Mouse (Mus musculus) CH12.LX (cell line): ENCODE data around the gene Cdc14a. TPM values are rescaled to one million over a fixed set of nuclear protein-coding genes. Genes with fewer than 3 reads are reported as not detected.

Experiments
- DNase-seq: peaks from one replicate; pipeline ENCODE4 v3.0.0-alpha.2; 2013; ENCODE audit errors: extremely low read depth
- H3K27ac ChIP-seq: 2 replicates; pipeline ENCODE4 v1.5.1; 2012; ENCODE audit warnings: low read depth, mild to moderate bottlenecking, control low read depth, moderate library complexity; ENCODE audit not compliant: insufficient read depth
- H3K27me3 ChIP-seq: replicated peaks from 2 replicates; pipeline ENCODE3; 2012; ENCODE audit warnings: inconsistent platforms
- H3K36me3 ChIP-seq, 2 experiments: replicated peaks in 1 of 2; 2 replicates each; pipeline versions ENCODE3 to v1.6.1; 2012; ENCODE audit warnings: inconsistent platforms in 1 of 2, low read length in 1 of 2, mild to moderate bottlenecking in 1 of 2, mixed read lengths in 1 of 2, moderate library complexity in 1 of 2; ENCODE audit not compliant: control insufficient read depth in 1 of 2, insufficient read depth in 1 of 2
- H3K4me1 ChIP-seq, 2 experiments: 2 replicates each; pipeline ENCODE4 v1.6.1; 2012; ENCODE audit warnings: inconsistent platforms in 1 of 2, moderate library complexity in 1 of 2; ENCODE audit not compliant: insufficient read depth in 2 of 2, control insufficient read depth in 1 of 2
- H3K4me2 ChIP-seq: 2 replicates; pipeline ENCODE4 v1.6.1; 2012; ENCODE audit warnings: low read depth, mild to moderate bottlenecking, control low read depth; ENCODE audit not compliant: poor library complexity, insufficient read depth, severe bottlenecking
- H3K4me3 ChIP-seq, 3 experiments: fragments of 150-350 bp in 1 of 3; sonication (generic) in 1 of 3; replicated peaks in 1 of 3; 2 replicates each; pipeline versions ENCODE3 to v1.5.1; 2011 to 2012; ENCODE audit warnings: low read depth in 2 of 3, low read length in 2 of 3, mild to moderate bottlenecking in 2 of 3, moderate library complexity in 2 of 3, control low read depth in 1 of 3, improper control_type of control experiment in 1 of 3, inconsistent platforms in 1 of 3, mixed read lengths in 1 of 3; ENCODE audit not compliant: poor library complexity in 1 of 3
- H3K79me2 ChIP-seq: replicated peaks from 2 replicates; pipeline ENCODE4 v1.6.1; 2012; ENCODE audit warnings: mild to moderate bottlenecking, moderate library complexity; ENCODE audit not compliant: control insufficient read depth, poor library complexity, insufficient read depth, severe bottlenecking; ENCODE audit errors: extremely low read depth
- H3K9ac ChIP-seq: 2 replicates; pipeline ENCODE4 v1.6.1; 2012; ENCODE audit warnings: low read depth, mild to moderate bottlenecking, control low read depth, moderate library complexity; ENCODE audit not compliant: insufficient read depth
- H3K9me3 ChIP-seq: replicated peaks from 2 replicates; pipeline ENCODE3; 2012; ENCODE audit warnings: low read length, inconsistent platforms, mixed read lengths
- CHD1 ChIP-seq: IDR thresholded peaks from 2 replicates; pipeline ENCODE4 v1.6.1; 2012; ENCODE audit warnings: low read depth, low read length, improper control_type of control experiment, inconsistent platforms
- CHD2 ChIP-seq: IDR thresholded peaks from 2 replicates; pipeline ENCODE4 v1.6.1; 2011; ENCODE audit warnings: low read length, improper control_type of control experiment
- GABPA ChIP-seq: IDR thresholded peaks from 2 replicates; pipeline ENCODE4 v1.6.1; 2012; ENCODE audit warnings: low read depth, low read length, improper control_type of control experiment, inconsistent platforms; ENCODE audit not compliant: insufficient replicate concordance
- IRF4 ChIP-seq: IDR thresholded peaks from 2 replicates; pipeline ENCODE4 v1.6.1; 2014; ENCODE audit warnings: low read depth, mild to moderate bottlenecking, inconsistent platforms, low read length, improper control_type of control experiment
- JUND ChIP-seq: conservative IDR thresholded peaks from 2 replicates; pipeline ENCODE4 v1.6.1; 2011; ENCODE audit warnings: low read depth, low read length, improper control_type of control experiment
- MAFK ChIP-seq: IDR thresholded peaks from 2 replicates; pipeline ENCODE4 v1.6.1; 2011; ENCODE audit warnings: low read length, improper control_type of control experiment; ENCODE audit not compliant: insufficient replicate concordance
- MAZ ChIP-seq: IDR thresholded peaks from 2 replicates; pipeline ENCODE4 v1.6.1; 2012; ENCODE audit warnings: low read depth, mild to moderate bottlenecking, inconsistent platforms, low read length, improper control_type of control experiment, moderate library complexity
- MYC ChIP-seq: IDR thresholded peaks from 2 replicates; pipeline ENCODE4 v1.6.1; 2011; ENCODE audit warnings: low read depth, mild to moderate bottlenecking, improper control_type of control experiment, low read length
- PAX5 ChIP-seq: IDR thresholded peaks from 2 replicates; pipeline ENCODE4 v1.6.1; 2012; ENCODE audit warnings: low read length, inconsistent platforms, mixed read lengths
- RAD21 ChIP-seq: IDR thresholded peaks from 2 replicates; pipeline ENCODE4 v1.6.1; 2011; ENCODE audit warnings: low read depth, mild to moderate bottlenecking, low read length, improper control_type of control experiment, moderate library complexity
- UBTF ChIP-seq: IDR thresholded peaks from 2 replicates; pipeline ENCODE4 v1.6.1; 2012; ENCODE audit warnings: low read depth, mild to moderate bottlenecking, inconsistent platforms, low read length, improper control_type of control experiment, moderate library complexity
- USF1 ChIP-seq: IDR thresholded peaks from 2 replicates; pipeline ENCODE4 v1.6.1; 2014; ENCODE audit warnings: low read depth, mild to moderate bottlenecking, inconsistent platforms, low read length, improper control_type of control experiment
- ZC3H11A ChIP-seq: IDR thresholded peaks from 2 replicates; pipeline ENCODE4 v1.6.1; 2012; ENCODE audit warnings: low read depth, mild to moderate bottlenecking, inconsistent platforms, low read length, improper control_type of control experiment
- ZKSCAN1 ChIP-seq: IDR thresholded peaks from 2 replicates; pipeline ENCODE4 v1.6.1; 2012; ENCODE audit warnings: low read depth, inconsistent platforms, low read length, improper control_type of control experiment, borderline replicate concordance
- ZMIZ1 ChIP-seq: IDR thresholded peaks from 2 replicates; pipeline ENCODE4 v1.6.1; 2012; ENCODE audit warnings: low read depth, mild to moderate bottlenecking, inconsistent platforms, low read length, improper control_type of control experiment
- dilution Hi-C: fragments of 300-500 bp; cut with MboI; formaldehyde crosslinking; loops from 2 replicates; pipeline ENCODE4 v1.14.3; 2020; ENCODE audit warnings: low sequenced_read_pairs; ENCODE audit not compliant: extremely low pct_unique_long_range_greater_than_20kb, extremely low pct_ligation_motif_present
- in situ Hi-C: fragments of 300-500 bp; cut with MboI; formaldehyde crosslinking; loops from 3 replicates; pipeline ENCODE4 v1.14.3; 2019; ENCODE audit warnings: low sequenced_read_pairs, low pct_ligation_motif_present, low pct_unique_long_range_greater_than_20kb, mixed read lengths
- polyA plus RNA-seq: library from polyadenylated mRNA; unstranded; fragments of >175 nt; gene quantifications from 2 replicates; pipeline ENCODE4 v1.2.1, GENCODE M21; 2012; ENCODE audit warnings: low read depth; ENCODE audit not compliant: insufficient read length
- total RNA-seq, 2 experiments: library from RNA; depleted of rRNA; stranded (reverse); fragments of 300-350 nt in 1 of 2; fragments of >200 nt in 1 of 2; gene quantifications; 2 replicates each; pipeline ENCODE4 v1.2.3; 2012 to 2014

Cdc14a gene
- total and polyA plus RNA-seq, 3 experiments: 9.4 to 12.1 (median 9.8) TPM

DNA sequence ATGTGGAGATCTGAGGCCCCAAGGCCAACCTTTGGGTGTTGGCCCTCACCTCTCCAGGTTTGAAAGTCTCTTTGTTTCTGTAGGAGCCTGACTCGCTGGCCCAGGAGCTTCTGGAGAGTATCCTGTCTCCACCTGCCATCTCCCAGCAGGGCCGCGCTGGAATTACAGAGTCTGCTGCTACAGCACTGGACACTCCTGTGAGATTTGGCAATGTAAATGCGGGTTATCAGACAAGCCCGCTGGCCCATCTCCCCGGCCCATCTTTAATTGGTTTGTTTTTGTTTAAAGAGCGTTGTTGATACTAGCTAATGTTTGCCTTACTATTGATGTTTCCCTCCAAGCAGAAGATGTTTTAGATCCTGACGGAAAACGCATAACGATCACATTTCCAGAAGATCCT, 15.0 kb downstream of the Cdc14a start:
- dilution Hi-C loops (no loop called here), in situ Hi-C loops (no loop called here)
- Histone ChIP-seq H3K27ac (no peak overlapping the region), H3K27me3 (no peaks in the 10 kb centered on the region), H3K36me3 (peaks cover 23 to 65% of the 10 kb centered on the region in 2 experiments), H3K9me3 (no peaks in the 10 kb centered on the region), H3K4me1 (peaks cover 3 to 18% of the 10 kb centered on the region in 2 experiments), H3K4me3 (no peak overlapping the region), H3K9ac (no peak overlapping the region), H3K79me2 (peaks cover 11% of the 10 kb centered on the region; the same call in 1 of the 2 replicates), H3K4me2 (no peak overlapping the region)
- no peak for DNase-seq
- no peak for TF ChIP-seq ZC3H11A
- TF ChIP-seq MAFK: no peak

GRCm38 (mm10) chr3:116405516-116405915, 18.3 kb downstream of the Cdc14a start:
- dilution Hi-C loops (no loop called here), in situ Hi-C loops (no loop called here)
- DNase-seq: no peak
- no peak for TF ChIP-seq JUND
- no peak for TF ChIP-seq ZKSCAN1
- TF ChIP-seq UBTF: no peak
- no peak for TF ChIP-seq RAD21
- no peak for TF ChIP-seq IRF4
- TF ChIP-seq CHD1: no peak
- no peak for TF ChIP-seq ZC3H11A
- no peak for TF ChIP-seq ZMIZ1
- no peak for TF ChIP-seq MAZ
- no peak for TF ChIP-seq CHD2
- no peak for TF ChIP-seq GABPA
- TF ChIP-seq USF1: no peak
- no peak for TF ChIP-seq MYC
- TF ChIP-seq PAX5: no peak
- H3K79me2 ChIP-seq: peaks cover 3% of the 10 kb centered on the region; the same call in 1 of the 2 replicates
- H3K4me3 ChIP-seq: no peak overlapping the region
- no peaks in the 10 kb centered on the region for H3K27me3 ChIP-seq
- H3K4me1 ChIP-seq: peaks cover 2 to 7% of the 10 kb centered on the region in 2 experiments; a peak in 3 of 4 replicates
- H3K9me3 ChIP-seq: no peaks in the 10 kb centered on the region
- H3K9ac ChIP-seq: no peak overlapping the region
- H3K36me3 ChIP-seq: peaks cover 27 to 65% of the 10 kb centered on the region in 2 experiments
- H3K4me2 ChIP-seq: no peak overlapping the region
- no peak overlapping the region for H3K27ac ChIP-seq
